Mouse (Mus musculus) B cell, adult (primary cell): ENCODE results near the gene Rab5a. TPM values are rescaled to one million over a fixed set of nuclear protein-coding genes. Genes with fewer than 3 reads are reported as not detected.

Experiments used
- total RNA-seq: library from RNA; stranded (reverse); gene quantifications from 4 replicates; pipeline ENCODE4 v1.2.4, GENCODE M21; 2023; ENCODE audit not compliant: inconsistent age

Rab5a gene
- total RNA-seq = 74.9 to 78.9 TPM (median 78.1 TPM) in 4 replicates

GRCm38 (mm10) chr17:53478858-53479603, at the start of gene Rab5a:
Gene Rab5a, plus strand, starts transcription at chr17:53479234.

GRCm38 (mm10) chr17:53462603-53463495, 16.2 kb upstream of the Rab5a start, which contains the start of gene Efhb:
Gene Efhb, minus strand, starts transcription at chr17:53463321.

GRCm38 (mm10) chr17:53539351-53539750, 60.3 kb downstream of the Rab5a start, which contains the start of gene Pp2d1:
Gene Pp2d1, minus strand, starts transcription at chr17:53539451.

Other genes starting within 250 kb of the Rab5a start
- 0.33 to 0.74 TPM (median 0.62 TPM) in 4 replicates for gene Efhb, start 15.9 kb upstream of the Rab5a start, total RNA-seq
- not detected in 4 replicates for gene Pp2d1, start 60.2 kb downstream of the Rab5a start, total RNA-seq
- 32.5 to 45.4 TPM (median 34.0 TPM) in 4 replicates for gene Kat2b, start 87.6 kb downstream of the Rab5a start, total RNA-seq
- gene Sgo1, start 210.1 kb downstream of the Rab5a start, total RNA-seq = 0.72 to 1.6 TPM (median 0.94 TPM) in 4 replicates